Mouse (Mus musculus): ENCODE results near the gene Hcn1. TPM values are rescaled to one million over a fixed set of nuclear protein-coding genes. Genes with fewer than 3 reads are reported as not detected.

The Hcn1 gene
- polyA plus RNA-seq, 1 experiment from 2014 or later: 0.07 TPM

- no peaks in the 10 kb centered on the region for H3K27me3 ChIP-seq (ENCODE audit: insufficient read depth, poor library complexity, severe bottlenecking)
- no peak for DNase-seq (ENCODE audit: low spot score)
- no peaks in the 10 kb centered on the region for H3K4me1 ChIP-seq (replicated peaks)
- no peaks in the 10 kb centered on the region for H3K9me3 ChIP-seq
- H3K27ac ChIP-seq: no peak overlapping the region
- H3K36me3 ChIP-seq: no peaks in the 10 kb centered on the region
- 87% methylated on average over 1 of the region's 1 CpGs for WGBS
- H3K4me3 ChIP-seq: no peak overlapping the region
Observed at GRCm38 (mm10) chr13:117938761-117939160, 336.6 kb downstream of the Hcn1 start.

- H3K4me3 ChIP-seq: no peak overlapping the region
- no peak for DNase-seq (ENCODE audit: low spot score)
- no peaks in the 10 kb centered on the region for H3K36me3 ChIP-seq
- 91% methylated on average over 8 of the region's 8 CpGs for WGBS
- no peaks in the 10 kb centered on the region for H3K27me3 ChIP-seq (ENCODE audit: insufficient read depth, poor library complexity, severe bottlenecking)
- no peak overlapping the region for H3K27ac ChIP-seq
- H3K4me1 ChIP-seq (replicated peaks): no peaks in the 10 kb centered on the region
- no peaks in the 10 kb centered on the region for H3K9me3 ChIP-seq
Observed at GRCm38 (mm10) chr13:117940536-117941280, 338.6 kb downstream of the Hcn1 start.

DNA sequence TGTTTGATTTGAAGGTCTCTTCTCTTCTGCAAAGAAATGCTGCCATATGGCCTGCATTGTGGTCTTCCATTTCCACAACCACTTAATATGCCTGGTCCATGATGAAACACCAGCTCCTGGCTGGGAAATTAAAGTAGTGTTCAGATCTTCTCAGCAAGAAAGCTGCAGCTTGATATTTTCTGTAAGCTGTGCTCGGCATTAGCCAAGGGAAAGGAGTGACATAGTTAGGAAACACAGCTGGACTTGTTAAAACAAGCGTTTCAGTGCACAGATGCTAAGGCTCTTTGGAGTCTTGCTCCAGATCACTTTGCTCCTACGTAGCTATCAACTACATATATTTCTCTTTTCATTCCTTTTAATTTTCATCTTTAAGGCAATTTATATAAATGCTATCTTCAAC is 344.7 kb downstream of the Hcn1 start:
- Histone ChIP-seq H3K27ac (no peak overlapping the region), H3K36me3 (no peaks in the 10 kb centered on the region), H3K9me3 (no peaks in the 10 kb centered on the region), H3K4me3 (no peak overlapping the region), H3K4me1 (replicated peaks) (no peaks in the 10 kb centered on the region), H3K27me3 (ENCODE audit: insufficient read depth, poor library complexity, severe bottlenecking) (no peaks in the 10 kb centered on the region)
- no peak for DNase-seq (ENCODE audit: low spot score)
- 80% methylated on average over 3 of the region's 3 CpGs for WGBS

GRCm38 (mm10) chr13:117947704-117948376 is 345.7 kb downstream of the Hcn1 start:
- H3K27ac ChIP-seq: no peak overlapping the region
- 58% methylated on average over 1 of the region's 1 CpGs for WGBS
- H3K27me3 ChIP-seq (ENCODE audit: insufficient read depth, poor library complexity, severe bottlenecking): no peaks in the 10 kb centered on the region
- no peak overlapping the region for H3K4me3 ChIP-seq
- H3K4me1 ChIP-seq (replicated peaks): no peaks in the 10 kb centered on the region
- no peaks in the 10 kb centered on the region for H3K9me3 ChIP-seq
- DNase-seq (ENCODE audit: low spot score): no peak
- no peaks in the 10 kb centered on the region for H3K36me3 ChIP-seq

DNA sequence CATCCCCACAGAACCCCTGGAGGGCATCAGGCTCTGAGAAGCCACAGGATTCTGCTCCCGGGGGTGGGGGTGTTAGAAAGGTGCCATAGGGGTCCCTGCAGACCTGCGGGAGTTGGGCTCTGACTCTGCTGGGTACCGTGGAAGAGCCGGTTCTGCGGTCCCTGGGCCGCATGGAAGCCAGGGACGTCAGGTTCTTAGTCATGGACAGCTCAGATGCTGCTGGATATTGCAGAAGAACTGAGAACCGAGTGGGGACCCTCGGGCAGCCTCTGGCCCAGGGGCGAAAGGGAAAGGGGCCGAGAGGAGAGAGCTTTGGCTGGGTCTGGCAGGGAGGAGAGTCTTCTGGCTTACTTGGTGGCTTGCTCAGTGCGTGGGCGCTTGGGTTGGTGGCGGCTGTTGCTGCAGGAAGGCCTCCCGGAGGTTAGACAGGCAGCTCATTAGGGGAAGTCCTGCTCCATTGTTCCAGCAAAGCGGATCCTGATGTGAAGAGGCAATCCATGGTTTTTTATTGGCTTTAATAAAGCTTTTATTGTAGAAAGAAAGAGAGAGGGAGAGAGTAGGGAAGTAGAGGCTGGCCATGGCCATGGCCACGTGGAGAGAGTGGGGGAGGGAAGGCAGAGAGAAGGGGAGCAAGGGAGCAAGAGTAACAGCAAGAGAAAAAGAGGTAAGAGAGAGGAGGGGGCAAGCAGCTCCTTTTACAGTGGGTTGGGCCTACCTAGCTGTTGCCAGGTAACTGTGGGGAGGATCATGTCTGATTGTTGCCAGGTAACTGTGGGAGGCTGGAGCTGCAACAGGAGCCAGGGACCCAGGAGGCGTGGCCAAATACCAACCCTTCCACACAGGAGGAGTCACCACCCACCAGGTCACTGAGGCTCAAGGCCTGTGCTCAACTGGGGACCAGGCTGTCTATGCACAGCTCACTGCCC is 356.6 kb downstream of the Hcn1 start:
- DNase-seq (ENCODE audit: low spot score): peak; percentile 27
- Histone ChIP-seq H3K27ac (peak overlapping the region; percentile 59; the same call in 1 of the 2 replicates), H3K36me3 (no peaks in the 10 kb centered on the region), H3K4me3 (peak overlapping the region; percentile 41), H3K4me1 (replicated peaks) (peaks cover 10% of the 10 kb centered on the region), H3K27me3 (ENCODE audit: insufficient read depth, poor library complexity, severe bottlenecking) (no peaks in the 10 kb centered on the region), H3K9me3 (no peaks in the 10 kb centered on the region)
- WGBS: 8% methylated on average over 18 of the region's 18 CpGs

GRCm38 (mm10) chr13:117964620-117965019 is 362.5 kb downstream of the Hcn1 start:
- no peak for DNase-seq (ENCODE audit: low spot score)
- no peaks in the 10 kb centered on the region for H3K27me3 ChIP-seq (ENCODE audit: insufficient read depth, poor library complexity, severe bottlenecking)
- H3K9me3 ChIP-seq: no peaks in the 10 kb centered on the region

DNA sequence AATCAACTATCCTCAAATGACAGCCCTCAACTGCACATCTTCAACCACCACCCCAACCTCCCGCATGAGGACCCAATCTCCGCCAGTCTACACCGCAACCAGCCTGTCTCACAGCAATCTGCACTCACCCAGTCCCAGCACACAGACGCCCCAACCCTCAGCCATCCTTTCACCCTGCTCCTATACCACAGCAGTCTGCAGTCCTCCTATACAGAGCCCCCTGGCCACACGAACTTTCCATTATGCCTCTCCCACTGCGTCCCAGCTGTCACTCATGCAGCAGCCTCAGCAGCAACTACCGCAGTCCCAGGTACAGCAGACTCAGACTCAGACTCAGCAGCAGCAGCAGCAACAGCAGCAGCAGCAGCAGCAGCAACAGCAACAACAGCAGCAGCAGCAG is 373.3 kb downstream of the Hcn1 start:
- H3K4me1 ChIP-seq (replicated peaks): no peaks in the 10 kb centered on the region; the same call in 1 of the 2 replicates
- H3K4me3 ChIP-seq: no peak overlapping the region
- DNase-seq (ENCODE audit: low spot score): no peak
- no peak overlapping the region for H3K27ac ChIP-seq
- no peaks in the 10 kb centered on the region for H3K27me3 ChIP-seq (ENCODE audit: insufficient read depth, poor library complexity, severe bottlenecking)
- no peaks in the 10 kb centered on the region for H3K36me3 ChIP-seq
- 71% methylated on average over 7 of the region's 7 CpGs for WGBS
- no peaks in the 10 kb centered on the region for H3K9me3 ChIP-seq

More at GRCm38 (mm10) chr13:117964620-117965019, 362.5 kb downstream of the Hcn1 start:
- Histone ChIP-seq H3K4me1 (replicated peaks) (no peaks in the 10 kb centered on the region), H3K36me3 (no peaks in the 10 kb centered on the region), H3K27ac (no peak overlapping the region), H3K4me3 (no peak overlapping the region)

DNA sequence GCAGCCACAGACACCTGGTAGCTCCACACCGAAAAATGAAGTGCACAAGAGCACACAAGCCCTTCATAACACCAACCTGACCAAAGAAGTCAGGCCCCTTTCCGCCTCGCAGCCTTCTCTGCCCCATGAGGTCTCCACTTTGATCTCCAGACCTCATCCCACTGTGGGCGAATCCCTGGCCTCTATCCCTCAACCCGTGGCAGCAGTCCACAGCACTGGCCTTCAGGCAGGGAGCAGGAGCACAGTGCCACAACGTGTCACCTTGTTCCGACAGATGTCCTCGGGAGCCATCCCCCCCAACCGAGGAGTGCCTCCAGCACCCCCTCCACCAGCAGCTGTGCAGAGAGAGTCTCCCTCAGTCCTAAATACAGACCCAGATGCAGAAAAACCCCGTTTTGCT is 373.7 kb downstream of the Hcn1 start:
- H3K27ac ChIP-seq: no peak overlapping the region
- WGBS: 60% methylated on average over 10 of the region's 10 CpGs
- H3K9me3 ChIP-seq: no peaks in the 10 kb centered on the region

GRCm38 (mm10) chr13:117984339-117984738 is 382.2 kb downstream of the Hcn1 start:
- Histone ChIP-seq H3K9me3 (no peaks in the 10 kb centered on the region), H3K4me3 (no peak overlapping the region), H3K27me3 (ENCODE audit: insufficient read depth, poor library complexity, severe bottlenecking) (no peaks in the 10 kb centered on the region), H3K4me1 (replicated peaks) (no peaks in the 10 kb centered on the region), H3K36me3 (no peaks in the 10 kb centered on the region), H3K27ac (no peak overlapping the region)
- no peak for DNase-seq (ENCODE audit: low spot score)
- 74% methylated on average over 2 of the region's 2 CpGs for WGBS

More for the DNA sequence above, 373.7 kb downstream of the Hcn1 start:
- no peak for DNase-seq (ENCODE audit: low spot score)
- H3K4me3 ChIP-seq: no peak overlapping the region
- no peaks in the 10 kb centered on the region; the same call in 1 of the 2 replicates for H3K4me1 ChIP-seq (replicated peaks)
- H3K27me3 ChIP-seq (ENCODE audit: insufficient read depth, poor library complexity, severe bottlenecking): no peaks in the 10 kb centered on the region
- no peaks in the 10 kb centered on the region for H3K36me3 ChIP-seq

DNA sequence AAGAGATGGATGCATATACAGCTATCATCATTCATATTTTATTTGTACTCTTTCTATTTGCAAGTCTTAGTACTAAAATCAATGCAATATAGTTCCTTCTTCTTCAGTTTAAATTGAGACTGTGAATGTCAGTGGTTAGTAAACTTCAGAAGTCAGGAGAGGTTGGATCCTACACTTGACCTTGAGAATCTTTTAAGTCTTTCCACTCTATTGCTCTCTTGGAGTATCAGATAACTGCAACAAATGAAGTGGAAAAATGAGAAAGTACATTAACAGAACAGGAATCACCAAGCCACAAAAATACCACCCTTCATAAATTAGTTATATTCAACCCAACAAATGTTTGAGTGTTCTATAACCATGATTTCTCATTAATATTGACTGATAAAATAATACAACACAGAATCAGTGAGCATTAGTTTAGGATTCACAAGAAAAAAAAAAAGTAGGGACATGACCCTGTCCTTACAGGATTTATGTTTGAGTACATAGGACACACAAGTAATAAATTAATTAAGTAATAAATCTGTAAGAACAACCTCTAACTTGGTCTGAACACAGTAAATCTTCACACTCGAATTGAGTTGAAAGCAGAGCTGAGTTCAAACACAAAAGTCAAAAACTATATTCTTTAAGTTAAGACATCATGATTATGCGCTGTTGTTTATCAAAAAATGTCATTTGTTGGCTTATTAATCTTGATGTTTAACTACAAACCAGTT is 397.8 kb downstream of the Hcn1 start:
- no peaks in the 10 kb centered on the region for H3K4me1 ChIP-seq (replicated peaks)
- H3K27ac ChIP-seq: no peak overlapping the region
- H3K9me3 ChIP-seq: no peaks in the 10 kb centered on the region
- 91% methylated on average over 2 of the region's 2 CpGs for WGBS
- no peaks in the 10 kb centered on the region for H3K36me3 ChIP-seq
- no peak overlapping the region for H3K4me3 ChIP-seq
- DNase-seq (ENCODE audit: low spot score): no peak
- H3K27me3 ChIP-seq (ENCODE audit: insufficient read depth, poor library complexity, severe bottlenecking): no peaks in the 10 kb centered on the region

DNA sequence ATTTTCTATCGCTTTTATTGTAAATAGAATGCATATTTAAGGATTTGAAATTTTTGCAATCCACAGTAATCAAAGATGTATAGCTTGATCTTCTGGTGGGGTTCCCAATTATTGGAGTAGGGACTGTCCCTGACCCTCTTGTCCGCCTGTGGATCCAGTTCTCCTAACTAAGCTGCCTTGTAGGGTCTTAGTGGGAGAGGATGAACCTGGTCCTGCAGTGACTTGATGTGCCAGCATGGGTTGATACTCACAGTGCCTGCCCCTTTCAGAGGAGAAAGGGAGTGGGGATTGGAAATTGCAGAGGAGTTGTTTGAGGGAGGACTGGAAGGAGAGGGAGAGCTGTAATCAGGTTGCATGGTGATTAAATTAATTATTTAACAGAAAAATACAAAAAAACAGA is 398.4 kb downstream of the Hcn1 start:
- no peaks in the 10 kb centered on the region for H3K27me3 ChIP-seq (ENCODE audit: insufficient read depth, poor library complexity, severe bottlenecking)
- no peak for DNase-seq (ENCODE audit: low spot score)
- no peaks in the 10 kb centered on the region for H3K9me3 ChIP-seq
- 84% methylated on average over 2 of the region's 2 CpGs for WGBS
- H3K4me1 ChIP-seq (replicated peaks): no peaks in the 10 kb centered on the region
- H3K27ac ChIP-seq: no peak overlapping the region
- no peak overlapping the region for H3K4me3 ChIP-seq
- H3K36me3 ChIP-seq: no peaks in the 10 kb centered on the region

- WGBS: 78% methylated on average over 1 of the region's 1 CpGs
- Histone ChIP-seq H3K27me3 (ENCODE audit: insufficient read depth, poor library complexity, severe bottlenecking) (no peaks in the 10 kb centered on the region), H3K36me3 (no peaks in the 10 kb centered on the region), H3K4me1 (replicated peaks) (0 out of 2 replicates have a peak, but pooled peaks cover 2% of the 10 kb centered on the region), H3K4me3 (no peak overlapping the region), H3K27ac (no peak overlapping the region), H3K9me3 (no peaks in the 10 kb centered on the region)
- no peak for DNase-seq (ENCODE audit: low spot score)
Observed at GRCm38 (mm10) chr13:118021176-118021575, 419.1 kb downstream of the Hcn1 start.
